Comparison of ENCODE assay signal across 12 mouse cellular contexts in the genomic region with DNA sequence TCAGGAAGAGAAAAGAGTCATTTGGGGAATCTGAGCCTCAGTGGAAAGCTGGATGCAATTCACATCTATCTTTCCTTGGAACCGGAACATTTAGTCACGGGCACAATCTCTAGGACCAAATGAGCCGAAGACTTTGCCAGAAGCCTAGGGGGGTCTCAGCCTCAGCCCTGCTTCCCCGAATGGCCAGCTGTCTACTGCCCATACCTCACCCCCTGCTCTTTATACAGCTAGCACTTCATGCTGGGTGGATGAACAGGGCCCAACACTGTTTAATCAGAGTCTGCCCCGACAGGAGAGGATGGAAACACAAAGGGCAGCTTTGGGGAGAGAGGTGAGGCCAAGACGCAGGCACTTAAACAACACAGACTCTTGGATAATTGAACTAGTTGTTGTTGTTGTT. TPM values are rescaled to one million over a fixed set of nuclear protein-coding genes. Genes with fewer than 3 reads are reported as not detected.
DNase-seq lines count a peak whose midpoint lies in the region; ATAC-seq and TF ChIP-seq lines count a peak whose summit lies in the region.
"Had no signal": no experiment of that assay in that cellular context is flagged by ENCODE, and none has a peak within 500 bp of the region (broad histone marks: within the 10 kb centered on the region; RNA-seq: fewer than 3 reads in every experiment).

No protein-coding gene starts in this region.

- H3K4me1 ChIP-seq in MEL (ENCODE audit: control insufficient read depth in 1 of 2, insufficient read depth in 2 of 2, low read length in 2 of 2) = peaks cover 8 to 17% of the 10 kb centered on the region in 2 experiments
- peaks cover 10% of the 10 kb centered on the region; the same call in 1 of the 2 replicates for H3K4me1 ChIP-seq in hindbrain, embryonic 11.5 days (replicated peaks; ENCODE audit: control insufficient read depth, insufficient read depth, low read length)
- peaks cover 69% of the 10 kb centered on the region for H3K4me1 ChIP-seq in midbrain, embryonic 13.5 days (replicated peaks)

- TF ChIP-seq POLR2A in MEL (IDR thresholded peaks at IDR 0.05; ENCODE audit: control insufficient read depth in 1 of 2, insufficient read depth in 1 of 2, low read depth in 1 of 2, low read length in 2 of 2, poor library complexity in 1 of 2) = no peak

- no peak overlapping the region for H3K4me2 ChIP-seq in hindbrain, embryonic 11.5 days (replicated peaks; ENCODE audit: low read depth, low read length)
- H3K4me2 ChIP-seq in midbrain, embryonic 13.5 days (replicated peaks) = no peak overlapping the region

- no peak overlapping the region for H3K4me3 ChIP-seq in MEL (ENCODE audit: control insufficient read depth in 1 of 2, insufficient read depth in 1 of 2, low read depth in 2 of 2, low read length in 2 of 2)
- no peak overlapping the region for H3K4me3 ChIP-seq in hindbrain, embryonic 11.5 days (ENCODE audit: low read depth, low read length)
- no peak overlapping the region for H3K4me3 ChIP-seq in midbrain, embryonic 13.5 days (replicated peaks)

- H3K9me3 ChIP-seq in MEL (replicated peaks; ENCODE audit: insufficient read depth, low read length) = no peaks in the 10 kb centered on the region
- H3K9me3 ChIP-seq in hindbrain, embryonic 11.5 days (ENCODE audit: control insufficient read depth, low read length) = no peaks in the 10 kb centered on the region
- no peaks in the 10 kb centered on the region for H3K9me3 ChIP-seq in midbrain, embryonic 13.5 days

- ATAC-seq in hindbrain, embryonic 11.5 days (ENCODE audit: low FRiP score) = peak; percentile 83
- ATAC-seq in midbrain, embryonic 13.5 days = peak; percentile 77
- no peak for ATAC-seq in megakaryocyte-erythroid progenitor cell, adult 5-6 weeks (replicated peaks; ENCODE audit: low FRiP score, low TSS enrichment, poor library complexity, severe bottlenecking)

- intact Hi-C loops in heart, postnatal 10 days (cut with DNase I) = no loop called here

- WGBS in hindbrain, embryonic 11.5 days = 21% methylated on average over 6 of the region's 6 CpGs
- WGBS in midbrain, embryonic 13.5 days = 14% methylated on average over 6 of the region's 6 CpGs

- no peaks in the 10 kb centered on the region for H3K27me3 ChIP-seq in MEL (ENCODE audit: control insufficient read depth in 1 of 2, insufficient read depth in 2 of 2, low read length in 2 of 2)
- no peaks in the 10 kb centered on the region for H3K27me3 ChIP-seq in hindbrain, embryonic 11.5 days (ENCODE audit: control insufficient read depth, insufficient read depth, low read length)
- H3K27me3 ChIP-seq in midbrain, embryonic 13.5 days = no peaks in the 10 kb centered on the region

- TF ChIP-seq EP300 in MEL (IDR thresholded peaks at IDR 0.05; ENCODE audit: low read depth in 1 of 2, low read length in 2 of 2) = no peak

- H3K9ac ChIP-seq in MEL (ENCODE audit: control insufficient read depth, low read depth, low read length, poor library complexity, severe bottlenecking) = no peak overlapping the region
- no peak overlapping the region; the same call in 1 of the 2 replicates for H3K9ac ChIP-seq in hindbrain, embryonic 11.5 days (ENCODE audit: low read depth, low read length)
- no peak overlapping the region for H3K9ac ChIP-seq in midbrain, embryonic 13.5 days (replicated peaks)

- no peak for TF ChIP-seq CTCF in MEL (IDR thresholded peaks at IDR 0.05 in 2 of 3, conservative IDR thresholded peaks at IDR 0.05 in 1 of 3; ENCODE audit: control insufficient read depth in 1 of 3, insufficient read depth in 1 of 3, low read depth in 2 of 3, low read length in 3 of 3, poor library complexity in 1 of 3, severe bottlenecking in 1 of 3)

- no peaks in the 10 kb centered on the region for H3K79me2 ChIP-seq in MEL (ENCODE audit: control insufficient read depth, insufficient read depth, low read length, poor library complexity)

- peaks cover 0 to 19% of the 10 kb centered on the region in 2 experiments for H3K36me3 ChIP-seq in MEL (ENCODE audit: control insufficient read depth in 1 of 2, insufficient read depth in 2 of 2, low read length in 2 of 2)
- H3K36me3 ChIP-seq in hindbrain, embryonic 11.5 days (ENCODE audit: control insufficient read depth, insufficient read depth, low read length) = peaks cover 10% of the 10 kb centered on the region
- peaks cover 18% of the 10 kb centered on the region for H3K36me3 ChIP-seq in midbrain, embryonic 13.5 days
- H3K36me3 ChIP-seq: G1E had no signal

- peak overlapping the region; percentile 14; the same call in 1 of the 2 replicates for H3K27ac ChIP-seq in MEL (ENCODE audit: control insufficient read depth, low read depth, low read length)
- H3K27ac ChIP-seq in hindbrain, embryonic 11.5 days (ENCODE audit: low read depth, low read length) = peak overlapping the region; percentile 87
- peak overlapping the region; percentile 82 for H3K27ac ChIP-seq in midbrain, embryonic 13.5 days

- peak; percentile 69 to 70 for DNase-seq in cerebellum, postnatal 14 days
- no peak for DNase-seq in cerebellum, postnatal 25 days
- no peak for DNase-seq in MEL (ENCODE audit: low read depth, low spot score)
- DNase-seq in hindbrain, embryonic 11.5 days (ENCODE audit: low spot score) = peak; percentile 53
- DNase-seq in adrenal gland, adult 2 months = no peak
- DNase-seq in heart, postnatal 10 days = no peak
- DNase-seq: adrenal gland, postnatal 36 days; cerebellum, adult 8-10 months; layer of hippocampus, postnatal 36 days had no signal

- no peak for TF ChIP-seq RAD21 in MEL (IDR thresholded peaks at IDR 0.05; ENCODE audit: low read depth, low read length)

TF ChIP-seq in MEL, 35 proteins besides CTCF, POLR2A, EP300 and RAD21:
- TF ChIP-seq GATA1 (IDR thresholded peaks at IDR 0.05; ENCODE audit: low read depth, low read length) (no peak), HCFC1 (IDR thresholded peaks at IDR 0.05; ENCODE audit: low read depth, low read length) (no peak), MAZ (IDR thresholded peaks at IDR 0.05; ENCODE audit: low read depth, low read length) (no peak), MEF2A (IDR thresholded peaks at IDR 0.05; ENCODE audit: extremely low read depth, insufficient replicate concordance, low read depth, low read length, poor library complexity, severe bottlenecking) (no peak), USF1 (IDR thresholded peaks at IDR 0.05; ENCODE audit: low read depth, low read length) (no peak), ELF1 (IDR thresholded peaks at IDR 0.05; ENCODE audit: low read depth, low read length) (no peak), JUND (IDR thresholded peaks at IDR 0.05; ENCODE audit: low read depth, low read length) (no peak), MYB (IDR thresholded peaks at IDR 0.05; ENCODE audit: low read depth, low read length) (no peak), SMC3 (IDR thresholded peaks at IDR 0.05; ENCODE audit: low read depth, low read length) (no peak), NRF1 (IDR thresholded peaks at IDR 0.05; ENCODE audit: insufficient read depth, low read depth, low read length, poor library complexity, severe bottlenecking) (no peak), POLR2AphosphoS2 (IDR thresholded peaks at IDR 0.05; ENCODE audit: low read length) (no peak), CHD1 (IDR thresholded peaks at IDR 0.05; ENCODE audit: low read depth, low read length) (no peak), ZC3H11A (IDR thresholded peaks at IDR 0.05; ENCODE audit: low read depth, low read length) (no peak), ZMIZ1 (IDR thresholded peaks at IDR 0.05; ENCODE audit: low read depth, low read length) (no peak), MAX (IDR thresholded peaks at IDR 0.05; ENCODE audit: low read length) (no peak), POLR2AphosphoS5 (IDR thresholded peaks at IDR 0.05; ENCODE audit: borderline replicate concordance, low read depth, low read length) (no peak), TCF12 (IDR thresholded peaks at IDR 0.05; ENCODE audit: low read depth, low read length) (no peak)

RNA-seq across cellular contexts. Expression of gene Chst15, which starts 53.8 kb away (rescaled TPM):
- total RNA-seq in MEL (2012; rRNA removed) = 14.3 and 14.9 TPM in 2 replicates
- polyA plus RNA-seq in MEL (2012; ENCODE audit: insufficient read depth in 1 of 2, insufficient read length in 2 of 2, low read depth in 1 of 2, low replicate concordance in 2 of 2, missing spikeins in 1 of 2) = 10 to 100 TPM in 1 of 2 experiments, not detected in 1; 18.1 TPM
- 25.5 and 28.3 TPM in 2 replicates for polyA plus RNA-seq in hindbrain, embryonic 11.5 days (2014; fragmentation: Nextera tagmentation; extraction: Ambion mirVana)
- 17.9 and 18.6 TPM in 2 replicates for polyA plus RNA-seq in midbrain, embryonic 13.5 days (2015; fragmentation: Nextera tagmentation; extraction: Ambion mirVana)
- total RNA-seq in adrenal gland, adult 2 months (2021) = 10 to 100 TPM; 37.3 to 46.2 TPM
- 9.6 and 10.4 TPM in 2 replicates for polyA plus RNA-seq in adrenal gland, adult 2 months (2012; rRNA removed)
- 10 to 100 TPM; 15.3 to 16.7 TPM for total RNA-seq in heart, postnatal 10 days (2021)
- total RNA-seq in megakaryocyte-erythroid progenitor cell, adult 5-6 weeks (2014; fragmentation: Nextera tagmentation) = 16.0 and 18.4 TPM in 2 replicates
- total RNA-seq in megakaryocyte-erythroid progenitor cell, adult 5-6 weeks (2017) = 11.0 and 13.8 TPM in 2 replicates
- polyA plus RNA-seq: G1E had no signal

Comparison
In these comparisons a context has a peak if more than half of its experiments do, and no peak if none do; other contexts are left out.
1. DNase-seq: peak in cerebellum, postnatal 14 days (2 of 2) and hindbrain, embryonic 11.5 days (single experiment); none in cerebellum, postnatal 25 days (0 of 2), MEL (single experiment), adrenal gland, adult 2 months (single experiment) and heart, postnatal 10 days (0 of 2).
2. H3K27ac ChIP-seq: peak in every context shown above with its lines; median percentile 87 in hindbrain, embryonic 11.5 days; 82 in midbrain, embryonic 13.5 days; 14 in MEL.